Mouse (Mus musculus) thymus, adult 2 months (tissue): ENCODE data around the gene Mdc1. TPM values are rescaled to one million over a fixed set of nuclear protein-coding genes. Genes with fewer than 3 reads are reported as not detected.

Experiments
- DNase-seq: peaks from one replicate; pipeline ENCODE4 v3.0.0; 2021
- H3K27ac ChIP-seq: fragments of 200-500 bp; 2 replicates; pipeline ENCODE4 v1.5.1; 2012; ENCODE audit warnings: low read length, control low read depth; ENCODE audit not compliant: control insufficient read depth, insufficient read depth
- H3K27me3 ChIP-seq: fragments of 200-500 bp; 2 replicates; pipeline ENCODE4 v1.6.1; 2012; ENCODE audit warnings: mild to moderate bottlenecking, low read length, moderate library complexity, mixed read lengths; ENCODE audit not compliant: control insufficient read depth, insufficient read depth
- H3K36me3 ChIP-seq: fragments of 200-500 bp; 2 replicates; pipeline ENCODE4 v1.6.1; 2012; ENCODE audit warnings: mild to moderate bottlenecking, low read length, moderate library complexity; ENCODE audit not compliant: control insufficient read depth, insufficient read depth
- H3K4me1 ChIP-seq: fragments of 200-500 bp; replicated peaks from 2 replicates; pipeline ENCODE4 v1.6.1; 2012; ENCODE audit warnings: low read length; ENCODE audit not compliant: control insufficient read depth, insufficient read depth
- H3K4me3 ChIP-seq: fragments of 200-500 bp; 2 replicates; pipeline ENCODE4 v1.5.1; 2012; ENCODE audit warnings: mild to moderate bottlenecking, low read length, control low read depth, moderate library complexity; ENCODE audit not compliant: control insufficient read depth, insufficient read depth
- CTCF ChIP-seq: fragments of 200-500 bp; IDR thresholded peaks from 2 replicates; pipeline ENCODE4 v1.5.1; 2012; ENCODE audit warnings: mild to moderate bottlenecking, control low read depth, low read length, moderate library complexity, borderline replicate concordance; ENCODE audit not compliant: control insufficient read depth, poor library complexity, insufficient read depth; ENCODE audit errors: extremely low read depth
- POLR2A ChIP-seq: fragments of 200-500 bp; IDR thresholded peaks from 2 replicates; pipeline ENCODE4 v1.6.1; 2012; ENCODE audit warnings: mild to moderate bottlenecking, low read length, control low read depth, moderate library complexity; ENCODE audit not compliant: control insufficient read depth, poor library complexity, insufficient read depth; ENCODE audit errors: extremely low read depth
- WGBS: fragments of 180-500 bp; shearing (Covaris S2); methylation state at CpG from one replicate; pipeline ENCODE4 v1.1.7; 2018; 5-methylcytosine and 5-hydroxymethylcytosine counted together
- polyA plus RNA-seq: library from polyadenylated mRNA; depleted of rRNA; stranded (reverse); fragments of >200 nt; gene quantifications from 2 replicates; pipeline ENCODE4 v1.2.3, GENCODE M21; 2012; rRNA removed

Gene Mdc1
- 17.4 and 22.4 TPM in 2 replicates for polyA plus RNA-seq

GRCm38 (mm10) chr17:35841076-35841950 lies at the start of gene Mdc1:
Mdc1 (plus strand) TSS chr17:35841515.
- peak within 1 kb of the TSS; percentile 70 for H3K27ac ChIP-seq
- TF ChIP-seq CTCF (peak; percentile 28; the same call in 1 of the 2 replicates), POLR2A (peak; percentile 66; the same call in 1 of the 2 replicates)
- peaks cover 10% of the 10 kb centered on the region for H3K36me3 ChIP-seq
- under 1% methylated on average over 59 of the region's 59 CpGs for WGBS
- H3K4me3 ChIP-seq: peak within 1 kb of the TSS; percentile 61
- DNase-seq: peak; percentile 99
- H3K27me3 ChIP-seq: no peaks in the 10 kb centered on the region
- H3K4me1 ChIP-seq: peaks cover 12% of the 10 kb centered on the region

GRCm38 (mm10) chr17:35792837-35793236 lies 48.5 kb upstream of the Mdc1 start:
- H3K4me3 ChIP-seq: no peak overlapping the region
- no peaks in the 10 kb centered on the region for H3K27me3 ChIP-seq
- no peak overlapping the region for H3K27ac ChIP-seq
- H3K36me3 ChIP-seq: no peaks in the 10 kb centered on the region
- WGBS: 88% methylated on average over 2 of the region's 2 CpGs
- TF ChIP-seq POLR2A: no peak
- TF ChIP-seq CTCF: no peak
- no peak for DNase-seq
- H3K4me1 ChIP-seq: no peaks in the 10 kb centered on the region; the same call in 1 of the 2 replicates

GRCm38 (mm10) chr17:35795099-35795498 lies 46.2 kb upstream of the Mdc1 start:
- Histone ChIP-seq H3K27ac (no peak overlapping the region), H3K36me3 (no peaks in the 10 kb centered on the region), H3K27me3 (no peaks in the 10 kb centered on the region), H3K4me3 (no peak overlapping the region), H3K4me1 (no peaks in the 10 kb centered on the region; the same call in 1 of the 2 replicates)
- 37% methylated on average over 2 of the region's 2 CpGs for WGBS
- DNase-seq: no peak
- TF ChIP-seq POLR2A (no peak), CTCF (no peak)

GRCm38 (mm10) chr17:35795656-35796055 lies 45.7 kb upstream of the Mdc1 start:
- TF ChIP-seq CTCF (no peak), POLR2A (no peak)
- H3K4me1 ChIP-seq: no peaks in the 10 kb centered on the region; the same call in 1 of the 2 replicates
- H3K27ac ChIP-seq: no peak overlapping the region
- H3K27me3 ChIP-seq: no peaks in the 10 kb centered on the region
- 91% methylated on average over 6 of the region's 6 CpGs for WGBS
- H3K4me3 ChIP-seq: no peak overlapping the region
- no peak for DNase-seq
- no peaks in the 10 kb centered on the region for H3K36me3 ChIP-seq

- 48% methylated on average over 5 of the region's 5 CpGs for WGBS
These were observed 44.5 kb upstream of the Mdc1 start for GRCm38 (mm10) chr17:35796835-35797234.

GRCm38 (mm10) chr17:35800905-35801304 lies 40.4 kb upstream of the Mdc1 start:
- 91% methylated on average over 2 of the region's 2 CpGs for WGBS
- Histone ChIP-seq H3K4me3 (no peak overlapping the region), H3K4me1 (no peaks in the 10 kb centered on the region; the same call in 1 of the 2 replicates), H3K27me3 (no peaks in the 10 kb centered on the region), H3K27ac (no peak overlapping the region), H3K36me3 (no peaks in the 10 kb centered on the region)
- TF ChIP-seq POLR2A: no peak
- no peak for TF ChIP-seq CTCF
- DNase-seq: no peak

More at GRCm38 (mm10) chr17:35796835-35797234, 44.5 kb upstream of the Mdc1 start:
- H3K36me3 ChIP-seq: no peaks in the 10 kb centered on the region
- no peak for DNase-seq
- no peak overlapping the region for H3K27ac ChIP-seq
- no peak overlapping the region for H3K4me3 ChIP-seq
- no peaks in the 10 kb centered on the region for H3K27me3 ChIP-seq
- TF ChIP-seq CTCF (no peak), POLR2A (no peak)
- H3K4me1 ChIP-seq: no peaks in the 10 kb centered on the region; the same call in 1 of the 2 replicates
